Mouse (Mus musculus): ENCODE data around the gene Arpin. TPM values are rescaled to one million over a fixed set of nuclear protein-coding genes. Genes with fewer than 3 reads are reported as not detected.
A peak's percentile ranks its signal among the peaks of the same experiment; 100 is the strongest.

Arpin gene
- polyA plus RNA-seq, 1 experiment from 2014 or later = 2.8 TPM

GRCm38 (mm10) chr7:79928516-79929052 is 6.6 kb downstream of the Arpin start:
- no peaks in the 10 kb centered on the region; the same call in 1 of the 2 replicates for H3K36me3 ChIP-seq (replicated peaks; ENCODE audit: insufficient read depth, low read length)
- no peak overlapping the region for H3K9ac ChIP-seq (replicated peaks)
- ATAC-seq (no peak), DNase-seq (no peak)
- H3K4me1 ChIP-seq (ENCODE audit: insufficient read depth) = no peaks in the 10 kb centered on the region
- no peaks in the 10 kb centered on the region for H3K27me3 ChIP-seq (ENCODE audit: insufficient read depth, low read length)
- 66% methylated on average over 2 of the region's 2 CpGs for WGBS (ENCODE audit: insufficient replicate concordance)
- no peak overlapping the region for H3K27ac ChIP-seq (ENCODE audit: low read depth)
- no peak overlapping the region for H3K4me2 ChIP-seq (ENCODE audit: low read depth, low read length)
- TF ChIP-seq EP300 (IDR thresholded peaks at IDR 0.05; ENCODE audit: low read depth) (no peak), CTCF (IDR thresholded peaks at IDR 0.05; ENCODE audit: low read depth) (peak; percentile 22; the same call in 1 of the 2 replicates)
- H3K4me3 ChIP-seq (ENCODE audit: low read depth, low read length) = no peak overlapping the region
- H3K9me3 ChIP-seq (ENCODE audit: low read length) = no peaks in the 10 kb centered on the region

GRCm38 (mm10) chr7:79920344-79920983 is 14.7 kb downstream of the Arpin start, which contains the start of gene Ap3s2:
TSS of gene Ap3s2 (minus strand) at chr7:79920649.
- Histone ChIP-seq H3K27me3 (ENCODE audit: insufficient read depth, low read length) (no peaks in the 10 kb centered on the region), H3K36me3 (replicated peaks; ENCODE audit: insufficient read depth, low read length) (no peaks in the 10 kb centered on the region), H3K27ac (ENCODE audit: low read depth) (peak within 1 kb of the TSS; percentile 52), H3K4me2 (ENCODE audit: low read depth, low read length) (peak within 1 kb of the TSS; percentile 84), H3K4me3 (ENCODE audit: low read depth, low read length) (peak within 1 kb of the TSS; percentile 96), H3K9ac (replicated peaks) (peak within 1 kb of the TSS; percentile 76), H3K9me3 (ENCODE audit: low read length) (no peaks in the 10 kb centered on the region), H3K4me1 (ENCODE audit: insufficient read depth) (peaks cover 11% of the 10 kb centered on the region; the same call in 1 of the 2 replicates)
- under 1% methylated on average over 34 of the region's 34 CpGs for WGBS (ENCODE audit: insufficient replicate concordance)
- ATAC-seq (peak; percentile 97), DNase-seq (peak; percentile 90)
- no peak for TF ChIP-seq EP300 (IDR thresholded peaks at IDR 0.05; ENCODE audit: low read depth)
- no peak for TF ChIP-seq CTCF (IDR thresholded peaks at IDR 0.05; ENCODE audit: low read depth)

GRCm38 (mm10) chr7:79914556-79914955 is 20.6 kb downstream of the Arpin start:
- no peak for ATAC-seq

GRCm38 (mm10) chr7:79907356-79907755 is 27.8 kb downstream of the Arpin start:
- H3K4me1 ChIP-seq (ENCODE audit: insufficient read depth) = no peaks in the 10 kb centered on the region
- no peak overlapping the region for H3K4me2 ChIP-seq (ENCODE audit: low read depth, low read length)
- TF ChIP-seq EP300 (IDR thresholded peaks at IDR 0.05; ENCODE audit: low read depth) (no peak), CTCF (IDR thresholded peaks at IDR 0.05; ENCODE audit: low read depth) (no peak)
- peaks cover 27% of the 10 kb centered on the region for H3K36me3 ChIP-seq (replicated peaks; ENCODE audit: insufficient read depth, low read length)
- no peak overlapping the region for H3K9ac ChIP-seq (replicated peaks)
- no peak overlapping the region for H3K27ac ChIP-seq (ENCODE audit: low read depth)
- H3K4me3 ChIP-seq (ENCODE audit: low read depth, low read length) = no peak overlapping the region
- ATAC-seq (no peak), DNase-seq (no peak)
- no peaks in the 10 kb centered on the region for H3K27me3 ChIP-seq (ENCODE audit: insufficient read depth, low read length)
- 65% methylated on average over 2 of the region's 2 CpGs for WGBS (ENCODE audit: insufficient replicate concordance)
- H3K9me3 ChIP-seq (ENCODE audit: low read length) = no peaks in the 10 kb centered on the region

More at GRCm38 (mm10) chr7:79914556-79914955, 20.6 kb downstream of the Arpin start:
- TF ChIP-seq CTCF (IDR thresholded peaks at IDR 0.05; ENCODE audit: low read depth) = peak; percentile 72
- TF ChIP-seq EP300 (IDR thresholded peaks at IDR 0.05; ENCODE audit: low read depth) = no peak
- Histone ChIP-seq H3K9ac (replicated peaks) (no peak overlapping the region), H3K4me3 (ENCODE audit: low read depth, low read length) (no peak overlapping the region), H3K36me3 (replicated peaks; ENCODE audit: insufficient read depth, low read length) (peaks cover 13% of the 10 kb centered on the region), H3K4me2 (ENCODE audit: low read depth, low read length) (no peak overlapping the region), H3K9me3 (ENCODE audit: low read length) (no peaks in the 10 kb centered on the region), H3K4me1 (ENCODE audit: insufficient read depth) (peaks cover 2% of the 10 kb centered on the region; the same call in 1 of the 2 replicates), H3K27me3 (ENCODE audit: insufficient read depth, low read length) (no peaks in the 10 kb centered on the region), H3K27ac (ENCODE audit: low read depth) (no peak overlapping the region)
- WGBS (ENCODE audit: insufficient replicate concordance) = 74% methylated on average over 3 of the region's 3 CpGs
- peak; percentile 24 for DNase-seq

- no peak for TF ChIP-seq EP300 (IDR thresholded peaks at IDR 0.05; ENCODE audit: low read depth)
- no peak for TF ChIP-seq CTCF (IDR thresholded peaks at IDR 0.05; ENCODE audit: low read depth)
- DNase-seq = no peak
- Histone ChIP-seq H3K27me3 (ENCODE audit: insufficient read depth, low read length) (no peaks in the 10 kb centered on the region), H3K9ac (replicated peaks) (no peak overlapping the region), H3K4me3 (ENCODE audit: low read depth, low read length) (no peak overlapping the region), H3K27ac (ENCODE audit: low read depth) (no peak overlapping the region), H3K4me2 (ENCODE audit: low read depth, low read length) (no peak overlapping the region), H3K4me1 (ENCODE audit: insufficient read depth) (no peaks in the 10 kb centered on the region), H3K9me3 (ENCODE audit: low read length) (no peaks in the 10 kb centered on the region), H3K36me3 (replicated peaks; ENCODE audit: insufficient read depth, low read length) (peaks cover 29% of the 10 kb centered on the region)
- WGBS (ENCODE audit: insufficient replicate concordance) = 89% methylated on average over 3 of the region's 3 CpGs
- no peak for ATAC-seq
These were observed 28.2 kb downstream of the Arpin start for GRCm38 (mm10) chr7:79906914-79907313.

- Histone ChIP-seq H3K9me3 (ENCODE audit: low read length) (no peaks in the 10 kb centered on the region), H3K36me3 (replicated peaks; ENCODE audit: insufficient read depth, low read length) (peaks cover 31% of the 10 kb centered on the region), H3K9ac (replicated peaks) (no peak overlapping the region), H3K4me1 (ENCODE audit: insufficient read depth) (no peaks in the 10 kb centered on the region), H3K27me3 (ENCODE audit: insufficient read depth, low read length) (no peaks in the 10 kb centered on the region), H3K4me3 (ENCODE audit: low read depth, low read length) (no peak overlapping the region), H3K27ac (ENCODE audit: low read depth) (no peak overlapping the region), H3K4me2 (ENCODE audit: low read depth, low read length) (no peak overlapping the region)
- 82% methylated on average over 4 of the region's 4 CpGs for WGBS (ENCODE audit: insufficient replicate concordance)
- TF ChIP-seq CTCF (IDR thresholded peaks at IDR 0.05; ENCODE audit: low read depth) (no peak), EP300 (IDR thresholded peaks at IDR 0.05; ENCODE audit: low read depth) (no peak)
- DNase-seq (no peak), ATAC-seq (no peak)
These were observed 30.0 kb downstream of the Arpin start for GRCm38 (mm10) chr7:79905193-79905592.
